Mouse (Mus musculus) liver, embryonic 12.5 days (tissue): ENCODE results near the gene Prss32. TPM values are rescaled to one million over a fixed set of nuclear protein-coding genes. Genes with fewer than 3 reads are reported as not detected.

ENCODE experiments used
- ATAC-seq: fragments of 200-750 bp; cut with Nextera tagmentation; 2 replicates; pipeline ENCODE4 v1.8.0; 2017; ENCODE audit warnings: moderate number of reproducible peaks, mild to moderate bottlenecking, moderate library complexity
- H3K27ac ChIP-seq: fragments of 300-500 bp; sonication (generic); 2 replicates; pipeline ENCODE4 v1.5.1; 2016; ENCODE audit warnings: mild to moderate bottlenecking
- H3K27me3 ChIP-seq: fragments of 300-500 bp; sonication (generic); replicated peaks from 2 replicates; pipeline ENCODE4 v1.6.1; 2016; ENCODE audit warnings: mild to moderate bottlenecking, moderate library complexity
- H3K36me3 ChIP-seq: fragments of 300-500 bp; sonication (generic); 2 replicates; pipeline ENCODE4 v1.6.1; 2016; ENCODE audit warnings: mild to moderate bottlenecking, moderate library complexity
- H3K4me1 ChIP-seq: fragments of 300-500 bp; sonication (generic); 2 replicates; pipeline ENCODE4 v1.6.1; 2016
- H3K4me2 ChIP-seq: fragments of 300-500 bp; sonication (generic); 2 replicates; pipeline ENCODE4 v1.6.1; 2016; ENCODE audit warnings: mild to moderate bottlenecking, moderate library complexity
- H3K4me3 ChIP-seq: fragments of 300-500 bp; sonication (generic); 2 replicates; pipeline ENCODE4 v1.5.1; 2016; ENCODE audit warnings: mild to moderate bottlenecking, moderate library complexity
- H3K9ac ChIP-seq: fragments of 300-500 bp; sonication (generic); 2 replicates; pipeline ENCODE4 v1.6.1; 2016; ENCODE audit warnings: mild to moderate bottlenecking, moderate library complexity
- H3K9me3 ChIP-seq: fragments of 300-500 bp; sonication (generic); replicated peaks from 2 replicates; pipeline ENCODE4 v1.6.1; 2016; ENCODE audit warnings: mild to moderate bottlenecking, moderate library complexity
- WGBS: fragments of 180-500 bp; shearing (Covaris S2); methylation state at CpG from one replicate; pipeline ENCODE4 v1.1.7; 2016; ENCODE audit not compliant: insufficient replicate concordance; 5-methylcytosine and 5-hydroxymethylcytosine counted together
- polyA plus RNA-seq: library from polyadenylated mRNA; unstranded; fragments of >200 nt; fragmentation: Nextera tagmentation; extraction: Ambion mirVana; gene quantifications from 2 replicates; pipeline ENCODE4 v1.2.1, GENCODE M21; 2016

The Prss32 gene
- polyA plus RNA-seq, result not detected in 2 replicates

DNA sequence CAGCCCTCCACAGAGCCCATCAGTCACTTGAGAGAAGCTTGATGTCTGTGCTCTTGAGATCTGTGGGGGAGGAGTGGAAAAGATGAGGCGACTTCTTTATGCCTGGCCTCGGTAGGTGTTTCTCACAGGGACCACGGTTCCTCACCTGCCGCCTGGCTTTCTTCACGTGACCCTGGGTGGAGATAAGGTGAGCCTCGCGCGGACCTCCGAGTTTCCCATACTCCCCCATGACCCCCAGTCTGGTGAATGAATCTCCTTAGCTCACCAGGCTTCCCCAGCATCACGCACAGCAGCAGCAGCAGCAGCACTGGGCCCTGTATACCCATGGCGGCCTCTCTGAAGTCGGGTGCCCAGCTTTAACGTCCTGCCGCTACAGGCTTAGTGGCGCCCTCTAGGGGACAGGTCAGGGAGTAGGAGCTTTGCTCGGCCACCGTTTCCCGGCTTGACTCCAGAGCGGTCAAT lies at the start of gene Prss32, which contains the start of gene Prss41:
TSS of gene Prss32 (plus strand) at position 44 of the 462 bp plus-strand sequence.
TSS of gene Prss41 (minus strand) at position 361 of the 462 bp plus-strand sequence.
- Histone ChIP-seq H3K4me1 (peaks cover 9% of the 10 kb centered on the region), H3K36me3 (no peaks in the 10 kb centered on the region), H3K4me3 (peak within 1 kb of the TSS; percentile 26), H3K9ac (no peak within 1 kb of the TSS), H3K9me3 (no peaks in the 10 kb centered on the region), H3K27ac (no peak within 1 kb of the TSS), H3K4me2 (peak within 1 kb of the TSS; percentile 65), H3K27me3 (peaks cover 16% of the 10 kb centered on the region; the same call in 1 of the 2 replicates)
- peak; percentile 75 for ATAC-seq
- 10% methylated on average over 19 of the region's 19 CpGs for WGBS

DNA sequence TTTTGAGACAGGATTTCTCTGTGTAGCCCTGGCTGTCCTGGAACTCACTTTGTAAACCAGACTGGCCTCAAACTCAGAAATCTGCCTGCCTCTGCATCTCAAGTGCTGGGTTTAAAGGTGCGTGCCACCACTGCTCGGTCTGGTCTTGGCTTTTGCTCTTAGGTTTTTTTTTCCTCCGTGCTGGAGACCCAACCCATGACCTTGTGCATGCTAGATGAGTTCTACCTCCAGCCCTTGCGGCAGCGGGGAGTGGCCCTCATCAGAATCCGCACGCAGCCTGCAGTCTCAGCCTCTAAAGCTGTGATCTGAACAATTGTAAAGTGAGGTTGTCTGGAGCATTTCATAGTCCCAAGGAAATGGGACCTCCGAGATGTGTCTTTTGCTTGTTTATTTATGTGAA lies 48.3 kb upstream of the Prss32 start:
- H3K4me3 ChIP-seq, result no peak overlapping the region
- WGBS, result 87% methylated on average over 8 of the region's 8 CpGs
- peaks cover 12% of the 10 kb centered on the region for H3K4me1 ChIP-seq
- no peak for ATAC-seq
- H3K36me3 ChIP-seq, result no peaks in the 10 kb centered on the region
- no peak overlapping the region for H3K27ac ChIP-seq
- no peak overlapping the region for H3K9ac ChIP-seq
- no peak overlapping the region for H3K4me2 ChIP-seq
- H3K27me3 ChIP-seq, result no peaks in the 10 kb centered on the region
- no peaks in the 10 kb centered on the region for H3K9me3 ChIP-seq

DNA sequence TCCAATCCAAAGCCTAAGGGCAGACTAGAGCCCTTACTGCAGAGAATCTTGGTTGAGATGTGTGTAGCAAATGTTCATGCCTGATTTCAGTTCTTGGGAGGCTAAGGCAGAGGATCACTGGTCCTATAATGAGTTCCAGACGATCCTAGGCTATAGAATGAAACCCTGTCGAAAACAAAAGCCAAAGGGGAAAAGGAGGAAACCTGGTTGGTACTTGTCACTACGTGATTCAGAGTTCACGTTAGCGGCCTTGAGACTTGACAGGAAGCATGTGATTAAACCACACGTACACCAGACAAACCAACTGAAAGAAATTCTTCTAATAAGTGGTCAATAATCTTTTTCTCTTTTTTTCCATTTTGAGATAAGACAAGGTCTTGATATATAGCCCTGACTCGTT lies 46.3 kb upstream of the Prss32 start:
- Histone ChIP-seq H3K4me2 (no peak overlapping the region), H3K9ac (no peak overlapping the region), H3K27me3 (no peaks in the 10 kb centered on the region), H3K4me3 (no peak overlapping the region), H3K4me1 (peaks cover 5% of the 10 kb centered on the region; the same call in 1 of the 2 replicates), H3K27ac (no peak overlapping the region), H3K9me3 (no peaks in the 10 kb centered on the region), H3K36me3 (no peaks in the 10 kb centered on the region)
- no peak for ATAC-seq
- 37% methylated on average over 7 of the region's 7 CpGs for WGBS

DNA sequence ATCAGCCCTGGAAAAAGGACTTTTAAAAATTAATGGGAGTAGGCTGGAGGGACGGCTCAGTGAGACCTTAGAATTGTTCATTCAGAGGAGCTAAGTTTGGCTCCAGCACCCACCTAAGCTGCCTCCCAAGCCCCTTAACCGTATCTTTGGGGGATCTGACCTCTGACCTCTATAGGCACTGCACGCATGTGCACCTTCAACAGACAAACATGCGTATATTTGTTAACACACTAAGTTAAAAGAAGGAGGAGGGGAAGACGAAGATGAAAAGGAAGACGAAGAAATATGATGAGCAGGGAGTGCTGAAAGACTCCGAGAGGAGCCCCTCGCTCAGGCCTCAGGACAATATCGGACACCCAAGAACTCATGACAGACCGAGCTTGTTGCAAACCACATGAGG lies 42.0 kb upstream of the Prss32 start:
- no peak for ATAC-seq
- Histone ChIP-seq H3K36me3 (peaks cover 5% of the 10 kb centered on the region), H3K4me2 (peak overlapping the region; percentile 79), H3K9ac (no peak overlapping the region), H3K27me3 (no peaks in the 10 kb centered on the region), H3K9me3 (no peaks in the 10 kb centered on the region), H3K4me1 (peaks cover 28% of the 10 kb centered on the region), H3K27ac (peak overlapping the region; percentile 46; the same call in 1 of the 2 replicates), H3K4me3 (peak overlapping the region; percentile 91; the same call in 1 of the 2 replicates)
- WGBS, result 89% methylated on average over 10 of the region's 10 CpGs

DNA sequence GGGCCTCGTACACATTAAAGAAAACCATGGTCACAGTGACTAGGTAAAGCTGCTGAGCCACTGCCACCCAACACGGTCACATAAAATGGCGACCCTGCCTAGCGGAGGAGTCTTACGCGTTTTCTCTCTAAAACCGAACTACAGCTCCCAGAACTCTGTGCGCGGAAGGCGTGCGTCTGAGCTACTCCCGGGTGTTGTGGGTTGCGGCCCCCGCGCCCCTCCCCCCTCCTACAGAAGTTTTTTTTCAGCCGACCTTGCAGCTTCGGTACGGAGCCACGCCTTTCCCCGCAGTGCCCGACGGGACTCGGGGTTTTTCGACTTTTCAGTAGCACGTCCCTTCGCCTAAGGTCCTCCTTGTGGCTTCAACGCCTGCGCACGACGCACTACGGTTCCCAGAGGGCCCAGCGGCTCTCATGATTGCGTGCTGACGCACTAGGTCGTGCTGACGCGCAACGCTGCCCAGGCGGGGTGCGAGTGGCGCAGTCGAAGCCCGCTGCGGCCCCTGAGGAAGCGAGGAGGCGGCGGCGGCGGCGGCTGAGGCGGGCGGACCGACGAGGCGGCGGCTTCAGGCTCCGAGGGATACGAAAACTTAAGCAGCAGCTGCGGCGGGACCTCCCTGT lies 40.8 kb upstream of the Prss32 start:
- H3K9ac ChIP-seq, result peak overlapping the region; percentile 99
- under 1% methylated on average over 51 of the region's 60 CpGs for WGBS

DNA sequence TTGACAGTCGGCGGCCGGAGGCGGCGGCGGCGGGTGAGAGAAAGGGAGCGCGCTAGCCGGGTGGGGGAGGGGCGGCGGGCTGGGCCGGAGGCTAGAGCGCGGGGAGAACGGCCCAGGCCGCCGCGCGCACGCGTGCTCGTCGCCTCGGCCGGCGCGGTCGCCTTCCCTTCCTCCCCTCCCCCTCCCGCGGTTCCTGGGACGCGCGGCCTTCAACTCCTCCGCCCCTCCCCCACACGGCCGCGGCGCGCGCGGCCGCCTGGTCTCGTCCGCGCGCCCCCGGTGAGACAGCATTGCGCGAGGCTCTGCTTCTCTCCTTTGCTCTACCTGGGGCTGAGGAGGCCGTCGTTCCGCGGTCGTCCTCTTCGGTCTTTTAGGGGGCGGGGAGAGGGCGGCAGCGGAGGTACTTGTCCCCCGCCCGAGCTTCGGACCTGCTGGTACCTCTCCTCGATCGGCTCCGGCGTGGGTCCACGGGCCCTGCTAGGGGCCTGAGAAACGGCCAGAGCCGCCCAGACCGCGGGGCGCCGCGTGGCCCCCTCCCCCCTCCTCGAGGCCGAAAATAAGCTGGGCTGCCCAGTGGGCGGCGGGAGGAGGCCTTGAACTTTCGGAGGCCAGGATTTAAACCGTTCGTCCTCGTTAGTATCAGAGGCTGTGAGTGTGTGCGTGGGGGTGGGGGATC lies 40.2 kb upstream of the Prss32 start:
- peaks cover 23% of the 10 kb centered on the region for H3K36me3 ChIP-seq
- H3K4me2 ChIP-seq, result peak overlapping the region; percentile 79
- peak overlapping the region; percentile 94 for H3K27ac ChIP-seq
- peaks cover 33% of the 10 kb centered on the region for H3K4me1 ChIP-seq
- peak overlapping the region; percentile 91 for H3K4me3 ChIP-seq
- peak overlapping the region; percentile 99 for H3K9ac ChIP-seq
- no peaks in the 10 kb centered on the region for H3K9me3 ChIP-seq
- WGBS, result under 1% methylated on average over 51 of the region's 83 CpGs
- H3K27me3 ChIP-seq, result no peaks in the 10 kb centered on the region
- peak; percentile 73 for ATAC-seq

More for the DNA sequence above, 40.8 kb upstream of the Prss32 start:
- Histone ChIP-seq H3K9me3 (no peaks in the 10 kb centered on the region), H3K4me3 (peak overlapping the region; percentile 91), H3K4me1 (peaks cover 33% of the 10 kb centered on the region), H3K36me3 (peaks cover 17% of the 10 kb centered on the region), H3K27me3 (no peaks in the 10 kb centered on the region), H3K27ac (peak overlapping the region; percentile 94), H3K4me2 (peak overlapping the region; percentile 79)
- ATAC-seq, result peak; percentile 97

DNA sequence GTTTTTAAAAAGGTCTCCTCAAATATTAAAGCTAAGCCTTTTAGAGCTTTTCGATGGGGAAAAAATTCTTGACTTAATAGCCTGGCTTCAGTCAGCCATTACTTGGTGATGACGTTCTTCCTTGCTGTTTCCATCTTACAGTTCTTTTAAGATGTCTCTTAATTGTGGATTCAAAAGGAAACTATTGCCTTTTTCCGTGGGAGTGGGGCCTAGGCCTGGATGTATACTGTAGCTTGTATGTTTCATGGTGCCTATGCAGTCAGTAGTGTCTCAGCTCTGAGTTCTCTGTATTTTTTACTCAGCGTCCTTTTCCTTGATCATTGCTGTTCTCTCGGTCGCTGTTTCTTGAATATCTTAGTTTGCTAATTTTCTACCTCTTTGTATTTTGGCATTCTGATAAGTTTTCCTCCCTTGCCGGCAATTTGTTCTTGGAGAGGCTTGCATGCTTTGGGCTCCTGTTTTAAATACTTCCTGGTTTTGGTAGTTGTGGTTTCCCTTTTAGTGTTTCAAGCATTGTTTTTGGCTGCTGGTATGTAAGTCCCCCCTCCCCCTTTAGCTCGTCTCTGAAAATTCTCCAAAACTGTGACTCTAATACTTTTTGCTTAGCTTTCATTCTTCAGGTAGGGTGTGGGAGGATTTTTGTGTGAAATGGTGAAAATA lies 39.1 kb upstream of the Prss32 start:
- H3K4me3 ChIP-seq, result peak overlapping the region; percentile 91
- H3K27ac ChIP-seq, result peak overlapping the region; percentile 94; the same call in 1 of the 2 replicates
- H3K9me3 ChIP-seq, result no peaks in the 10 kb centered on the region
- peak overlapping the region; percentile 99 for H3K9ac ChIP-seq
- WGBS, result 2% methylated on average over 8 of the region's 8 CpGs
- H3K4me1 ChIP-seq, result peaks cover 33% of the 10 kb centered on the region
- peak overlapping the region; percentile 79 for H3K4me2 ChIP-seq
- no peaks in the 10 kb centered on the region for H3K27me3 ChIP-seq
- peaks cover 34% of the 10 kb centered on the region for H3K36me3 ChIP-seq
- no peak for ATAC-seq

DNA sequence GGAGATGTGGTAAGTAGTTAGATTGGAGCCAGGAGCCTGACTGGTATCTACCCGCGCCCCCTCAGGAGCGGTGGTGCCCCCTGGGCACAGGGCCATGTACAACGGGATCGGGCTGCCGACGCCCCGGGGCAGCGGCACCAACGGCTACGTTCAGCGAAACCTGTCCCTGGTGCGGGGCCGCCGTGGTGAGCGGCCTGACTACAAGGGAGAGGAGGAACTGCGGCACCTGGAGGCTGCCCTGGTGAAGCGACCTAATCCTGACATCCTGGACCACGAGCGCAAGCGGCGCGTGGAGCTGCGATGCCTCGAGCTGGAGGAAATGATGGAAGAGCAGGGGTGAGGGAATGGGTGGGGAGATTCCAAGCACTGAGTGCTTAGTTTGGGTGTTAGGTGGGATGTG lies 36.8 kb upstream of the Prss32 start:
- Histone ChIP-seq H3K9me3 (no peaks in the 10 kb centered on the region), H3K4me2 (peak overlapping the region; percentile 79; the same call in 1 of the 2 replicates), H3K36me3 (peaks cover 57% of the 10 kb centered on the region), H3K9ac (no peak overlapping the region), H3K27me3 (no peaks in the 10 kb centered on the region), H3K27ac (no peak overlapping the region), H3K4me1 (peaks cover 29% of the 10 kb centered on the region), H3K4me3 (no peak overlapping the region)
- no peak for ATAC-seq
- 87% methylated on average over 25 of the region's 25 CpGs for WGBS

DNA sequence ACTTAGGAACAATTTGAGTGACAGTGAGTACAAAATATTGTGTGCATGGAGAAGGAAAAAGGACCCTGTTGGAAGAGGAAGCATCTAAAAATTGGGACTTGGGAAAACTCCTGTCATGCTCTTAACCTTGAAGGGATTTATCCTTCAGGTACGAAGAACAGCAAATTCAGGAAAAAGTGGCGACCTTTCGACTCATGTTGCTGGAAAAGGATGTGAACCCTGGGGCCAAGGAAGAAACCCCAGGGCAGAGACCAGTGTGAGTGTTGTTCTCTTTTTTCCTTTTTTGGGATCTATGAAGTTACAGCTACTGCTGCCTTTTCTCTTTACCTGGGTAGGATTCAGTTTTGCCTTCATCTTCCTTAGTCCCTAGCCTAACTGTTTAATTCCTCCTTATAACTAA lies 35.7 kb upstream of the Prss32 start:
- Histone ChIP-seq H3K4me1 (peaks cover 28% of the 10 kb centered on the region), H3K9me3 (no peaks in the 10 kb centered on the region), H3K4me3 (no peak overlapping the region), H3K9ac (no peak overlapping the region), H3K4me2 (no peak overlapping the region), H3K27me3 (no peaks in the 10 kb centered on the region), H3K27ac (no peak overlapping the region), H3K36me3 (peaks cover 68% of the 10 kb centered on the region)
- 93% methylated on average over 3 of the region's 3 CpGs for WGBS
- no peak for ATAC-seq

DNA sequence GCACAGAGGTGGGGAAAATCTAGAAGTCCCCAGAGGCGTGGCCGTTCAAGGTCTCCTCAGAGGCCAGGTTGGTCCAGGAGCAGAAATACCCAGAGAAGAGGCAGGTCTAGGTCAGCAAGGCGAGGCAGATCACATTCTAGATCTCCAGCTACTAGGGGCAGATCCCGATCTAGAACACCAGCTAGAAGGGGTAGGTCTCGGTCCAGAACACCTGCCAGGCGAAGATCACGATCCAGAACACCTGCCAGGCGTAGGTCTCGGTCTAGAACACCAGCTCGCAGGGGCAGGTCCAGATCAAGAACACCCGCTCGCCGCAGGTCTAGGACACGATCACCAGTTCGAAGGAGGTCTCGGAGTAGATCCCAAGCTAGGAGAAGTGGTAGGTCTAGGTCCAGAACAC lies 28.0 kb upstream of the Prss32 start:
- 95% methylated on average over 16 of the region's 16 CpGs for WGBS
- H3K9ac ChIP-seq, result no peak overlapping the region

DNA sequence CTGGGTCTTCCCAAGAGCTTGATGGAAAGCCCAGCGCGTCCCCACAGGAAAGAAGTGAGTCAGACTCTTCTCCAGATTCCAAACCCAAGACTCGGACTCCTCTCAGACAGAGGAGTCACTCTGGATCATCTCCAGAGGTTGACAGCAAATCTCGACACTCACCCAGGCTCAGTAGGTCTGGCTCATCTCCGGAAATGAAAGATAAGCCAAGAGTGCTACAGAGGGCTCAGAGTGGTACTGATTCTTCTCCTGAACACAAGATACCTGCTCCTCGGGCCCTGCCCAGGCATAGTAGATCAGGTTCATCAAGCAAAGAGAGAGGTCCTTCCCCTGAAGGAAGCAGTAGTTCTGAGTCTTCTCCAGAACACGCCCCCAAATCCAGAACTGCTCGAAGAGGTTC lies 25.1 kb upstream of the Prss32 start:
- H3K9ac ChIP-seq, result no peak overlapping the region
- no peak overlapping the region for H3K4me2 ChIP-seq
- no peak overlapping the region for H3K4me3 ChIP-seq
- H3K4me1 ChIP-seq, result no peaks in the 10 kb centered on the region
- peaks cover 100% of the 10 kb centered on the region for H3K36me3 ChIP-seq
- H3K9me3 ChIP-seq, result peaks cover 56% of the 10 kb centered on the region
- H3K27me3 ChIP-seq, result no peaks in the 10 kb centered on the region
- H3K27ac ChIP-seq, result no peak overlapping the region
- ATAC-seq, result no peak
- 95% methylated on average over 8 of the region's 8 CpGs for WGBS

More for the DNA sequence above, 28.0 kb upstream of the Prss32 start:
- Histone ChIP-seq H3K27ac (no peak overlapping the region), H3K9me3 (peaks cover 56% of the 10 kb centered on the region), H3K36me3 (peaks cover 100% of the 10 kb centered on the region), H3K27me3 (no peaks in the 10 kb centered on the region), H3K4me1 (no peaks in the 10 kb centered on the region), H3K4me2 (no peak overlapping the region), H3K4me3 (no peak overlapping the region)
- no peak for ATAC-seq

DNA sequence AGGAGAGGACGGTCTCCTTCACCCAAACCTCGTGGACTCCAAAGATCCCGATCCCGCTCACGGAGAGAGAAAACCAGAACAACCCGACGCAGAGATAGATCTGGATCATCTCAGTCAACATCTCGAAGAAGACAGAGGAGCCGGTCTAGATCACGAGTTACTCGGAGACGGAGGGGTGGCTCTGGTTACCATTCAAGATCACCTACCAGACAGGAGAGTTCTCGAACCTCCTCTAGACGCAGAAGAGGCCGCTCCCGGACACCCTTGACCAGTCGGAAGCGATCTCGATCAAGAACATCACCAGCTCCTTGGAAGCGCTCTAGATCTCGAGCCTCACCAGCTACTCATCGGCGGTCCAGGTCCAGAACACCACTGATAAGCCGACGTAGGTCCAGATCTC lies 24.4 kb upstream of the Prss32 start:
- Histone ChIP-seq H3K27me3 (no peaks in the 10 kb centered on the region), H3K4me1 (no peaks in the 10 kb centered on the region), H3K27ac (no peak overlapping the region), H3K4me2 (no peak overlapping the region), H3K9ac (no peak overlapping the region), H3K4me3 (no peak overlapping the region), H3K9me3 (peaks cover 56% of the 10 kb centered on the region), H3K36me3 (peaks cover 100% of the 10 kb centered on the region)
- 96% methylated on average over 25 of the region's 25 CpGs for WGBS
- ATAC-seq, result no peak
